Mouse (Mus musculus) thymus, postnatal 25 days (tissue): ENCODE measurements around the gene Ctnnal1.
"Not testable (repeated sequence)": the region's sequence is repeated elsewhere in the genome, so short reads cannot be mapped to it uniquely, and the experiment has no call there.

Source experiments
- DNase-seq: peaks from one replicate; pipeline ENCODE4 v3.0.0; 2022

The Ctnnal1 gene

DNA sequence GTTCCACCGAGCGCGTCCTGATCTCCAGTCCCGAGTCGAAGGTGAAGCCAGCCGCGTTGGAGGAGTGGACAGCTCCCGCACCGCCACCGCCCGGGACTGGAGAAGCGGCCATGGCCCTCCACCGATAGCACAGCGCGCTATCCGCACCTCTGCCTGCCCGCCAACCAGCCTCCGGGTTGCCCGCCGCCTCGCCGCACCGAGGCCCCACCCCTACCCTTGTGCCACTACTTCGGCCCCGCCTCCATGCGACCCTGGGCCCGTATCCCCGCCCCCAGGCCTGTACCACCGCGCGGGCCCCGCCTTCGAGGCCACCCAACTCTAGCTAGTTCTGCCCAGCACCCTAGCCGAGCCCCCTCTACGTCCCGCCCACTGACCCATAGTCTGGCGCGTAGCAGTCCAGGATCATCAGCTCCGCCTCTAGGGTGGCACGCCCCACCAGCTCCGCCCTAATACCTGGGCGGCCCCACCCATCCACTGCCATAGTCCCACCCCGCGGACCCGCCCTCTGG is at the start of gene Ctnnal1:
TSS of gene Ctnnal1 (minus strand) at position 186 of the 509 bp plus-strand sequence.
- DNase-seq, result peak; percentile 87

DNA sequence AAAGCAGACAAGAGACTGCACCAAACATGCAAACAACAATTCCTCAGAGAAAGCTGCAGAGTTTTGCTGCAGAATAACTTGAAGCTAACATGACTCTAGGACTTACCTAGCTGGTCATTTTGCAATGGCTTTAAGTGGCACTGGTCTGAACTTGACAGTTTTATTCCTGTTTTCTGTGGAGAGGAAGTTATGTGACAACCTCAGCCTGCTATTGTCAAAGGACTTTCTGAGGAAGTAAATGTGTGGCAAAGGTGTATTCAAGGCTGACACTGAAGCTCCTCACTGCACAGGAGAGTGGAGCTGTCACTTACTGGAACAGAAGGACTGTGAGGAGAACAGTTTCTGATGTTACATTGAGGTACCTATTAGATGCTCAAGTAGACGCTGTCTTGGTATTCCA is 49.8 kb upstream of the Ctnnal1 start:
- peak; percentile 17 for DNase-seq

- DNase-seq, result no peak
Observed at GRCm38 (mm10) chr4:56914338-56914737, 49.4 kb upstream of the Ctnnal1 start.

- no peak for DNase-seq
Observed at GRCm38 (mm10) chr4:56912382-56913001, 47.5 kb upstream of the Ctnnal1 start.

- DNase-seq, result no peak
Observed at GRCm38 (mm10) chr4:56909568-56909967, 44.6 kb upstream of the Ctnnal1 start.

GRCm38 (mm10) chr4:56907671-56908070 is 42.7 kb upstream of the Ctnnal1 start:
- DNase-seq, result no peak

DNA sequence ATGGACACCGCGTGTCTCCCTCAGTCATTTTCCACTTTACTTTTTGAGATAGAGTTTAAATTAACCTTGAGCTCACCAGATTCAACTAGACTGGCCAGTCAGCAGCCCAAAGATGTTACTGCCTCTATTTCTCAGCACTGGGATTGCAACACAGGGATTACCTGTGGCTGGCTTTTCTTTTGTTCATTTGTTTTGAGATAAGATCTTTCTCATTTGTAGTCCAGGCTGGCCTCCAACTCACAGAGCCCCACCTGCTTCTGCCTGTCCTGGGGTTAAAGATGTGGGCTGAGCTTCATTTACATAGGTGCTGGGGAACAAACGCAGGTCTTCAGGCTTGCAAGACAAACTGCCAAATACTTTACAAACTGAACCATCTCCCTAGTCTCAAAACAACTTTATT is 41.9 kb upstream of the Ctnnal1 start:
- DNase-seq, result no peak

- DNase-seq, result no peak
Observed at GRCm38 (mm10) chr4:56905507-56905906, 40.5 kb upstream of the Ctnnal1 start.

- peak; percentile 37 for DNase-seq
Observed at GRCm38 (mm10) chr4:56901671-56902070, 36.7 kb upstream of the Ctnnal1 start.

GRCm38 (mm10) chr4:56899216-56899615 is 34.2 kb upstream of the Ctnnal1 start:
- DNase-seq, result no peak

- DNase-seq, result no peak
Observed at GRCm38 (mm10) chr4:56897511-56897910, 32.5 kb upstream of the Ctnnal1 start.

- no peak for DNase-seq
Observed at GRCm38 (mm10) chr4:56894196-56894595, 29.2 kb upstream of the Ctnnal1 start.

DNA sequence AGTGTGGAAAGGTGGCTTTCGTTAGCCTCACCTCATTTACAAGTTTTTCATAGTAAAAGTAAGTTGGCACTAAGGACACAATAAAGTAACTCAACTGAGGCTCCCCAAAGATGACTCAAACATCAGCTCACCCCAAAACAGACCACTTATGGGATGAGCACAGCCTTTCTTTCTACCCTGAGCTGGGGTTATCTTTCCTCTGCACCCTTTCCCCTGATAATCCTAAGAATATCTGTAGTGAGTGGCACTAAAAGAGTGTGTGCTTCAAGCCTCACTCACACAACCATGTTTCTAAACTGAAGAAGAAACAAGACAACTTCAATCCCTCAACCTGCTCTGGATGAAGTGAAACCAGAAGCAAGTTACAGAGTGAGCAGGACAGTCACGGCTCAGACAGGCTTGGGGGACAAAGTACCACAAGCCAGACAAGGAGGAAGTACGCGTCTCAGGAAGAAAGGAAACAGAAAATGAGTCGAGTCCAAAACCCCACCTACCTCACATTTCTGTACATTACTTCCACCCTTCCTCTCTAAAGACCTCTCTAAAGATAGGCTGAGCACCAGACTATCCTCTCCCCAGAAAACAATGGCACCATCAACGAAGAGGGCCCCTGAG is 27.6 kb upstream of the Ctnnal1 start:
- DNase-seq, result no peak

- no peak for DNase-seq
Observed at GRCm38 (mm10) chr4:56888483-56888882, 23.5 kb upstream of the Ctnnal1 start.

GRCm38 (mm10) chr4:56886286-56886979 is 21.4 kb upstream of the Ctnnal1 start:
- DNase-seq, result no peak

DNA sequence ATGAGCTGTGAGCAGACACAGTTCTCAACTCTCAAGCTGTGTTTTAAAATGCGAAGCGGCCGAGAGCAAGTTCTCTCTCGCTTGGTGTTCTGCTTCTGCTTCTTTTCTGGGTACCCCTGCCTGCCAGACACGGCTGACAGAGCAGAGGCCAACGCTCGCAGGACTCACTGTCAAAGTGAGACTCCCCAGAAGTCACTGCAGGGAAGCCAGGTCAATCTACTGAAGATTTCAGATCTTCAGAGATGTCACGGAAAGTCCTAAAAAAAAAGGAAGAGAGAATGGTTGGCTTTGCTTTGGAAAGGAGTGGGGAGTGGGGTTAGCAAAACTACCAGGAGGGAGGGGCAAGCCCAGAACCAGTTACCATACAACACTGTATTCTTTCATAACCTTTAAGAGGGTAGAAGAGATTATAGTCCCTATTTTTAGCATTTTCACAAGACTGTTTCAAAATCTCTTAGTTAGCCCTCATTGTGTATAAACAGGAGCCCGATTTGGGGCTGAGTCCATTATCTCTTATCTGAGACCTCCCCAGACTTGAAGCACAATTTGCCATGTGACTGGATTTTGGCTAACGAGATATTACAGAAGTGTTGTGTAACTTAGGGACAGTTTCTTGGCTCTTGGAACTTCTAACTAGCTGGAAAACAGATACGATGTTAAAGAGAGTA is 15.2 kb upstream of the Ctnnal1 start:
- DNase-seq, result no peak

GRCm38 (mm10) chr4:56878971-56879370 is 14.0 kb upstream of the Ctnnal1 start:
- no peak for DNase-seq

GRCm38 (mm10) chr4:56870541-56870940 is 5.6 kb upstream of the Ctnnal1 start:
- DNase-seq, result not testable (repeated sequence)

GRCm38 (mm10) chr4:56867761-56868160 is 2.8 kb upstream of the Ctnnal1 start:
- no peak for DNase-seq

DNA sequence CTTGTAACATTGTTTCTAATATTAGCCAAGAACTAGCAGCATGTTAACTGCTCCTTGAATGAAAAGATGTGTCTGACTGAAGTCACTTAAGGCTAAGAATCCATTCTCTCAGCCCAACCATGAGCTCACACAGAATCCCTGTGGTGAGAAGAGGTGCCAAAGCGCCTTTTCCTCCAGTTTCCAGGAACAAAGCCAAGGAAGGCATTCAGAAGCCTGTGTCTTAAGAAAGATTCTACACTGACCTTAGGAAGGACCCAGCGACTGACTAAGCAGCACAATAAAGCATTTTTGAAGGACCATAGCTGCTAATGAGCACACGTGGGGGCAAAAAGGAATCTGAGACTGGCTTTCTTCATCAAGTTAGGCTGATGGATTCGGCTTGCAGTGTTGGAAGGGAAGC is 983 bp upstream of the Ctnnal1 start:
- no peak for DNase-seq

DNA sequence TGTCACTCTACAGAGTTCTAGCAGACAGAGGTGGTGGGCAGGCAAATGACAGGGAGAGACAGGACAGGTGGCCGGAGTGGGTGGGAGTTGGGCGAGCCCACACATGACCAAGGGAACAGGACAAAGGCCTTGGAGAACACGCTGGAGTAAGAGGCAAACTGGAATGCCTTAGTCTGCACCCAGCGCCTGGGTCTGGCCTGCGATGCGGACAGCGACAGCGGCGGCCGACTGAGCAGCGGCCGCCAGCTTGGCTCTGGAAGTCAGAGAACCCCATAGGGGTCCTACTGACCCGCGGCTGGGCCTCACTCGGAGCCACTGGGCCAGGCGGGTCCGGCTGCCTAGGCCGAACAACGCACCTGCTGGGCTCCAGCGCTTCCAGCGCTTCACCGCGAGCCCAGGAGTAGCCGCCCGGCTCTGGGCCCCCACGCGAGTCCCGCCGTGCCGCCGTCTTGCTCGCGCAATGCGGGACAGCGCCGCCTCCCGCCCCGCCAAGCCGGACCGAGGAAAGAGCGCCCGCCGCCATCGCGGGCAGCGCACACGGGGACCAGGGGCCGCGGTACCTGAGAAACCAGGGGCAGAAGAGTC is 479 bp downstream of the Ctnnal1 start:
- DNase-seq, result no peak

DNA sequence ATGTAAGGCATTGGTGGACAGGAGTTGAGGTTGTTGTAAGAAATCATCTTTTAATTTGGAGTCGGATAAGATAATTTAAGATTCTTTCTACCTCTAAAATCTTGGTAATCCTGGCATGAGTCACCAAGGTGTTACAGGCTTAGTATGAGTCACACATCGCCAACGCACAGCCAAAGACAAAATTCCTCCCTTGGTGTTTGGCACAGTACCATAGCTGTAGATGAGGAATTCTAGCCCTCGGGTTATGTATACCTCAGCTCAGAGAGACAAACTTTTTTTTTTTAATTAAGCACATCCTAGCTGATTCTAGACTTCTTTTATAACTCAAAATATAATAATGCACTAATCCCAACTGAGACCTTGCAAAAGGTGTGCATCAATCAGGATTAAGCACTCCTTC is 972 bp downstream of the Ctnnal1 start:
- no peak for DNase-seq

GRCm38 (mm10) chr4:56861551-56861950 is 3.4 kb downstream of the Ctnnal1 start:
- no peak for DNase-seq
